Mouse (Mus musculus) thymus, adult 2 months (tissue): Measurements from ENCODE around the gene Eml2.

Source experiments
- CTCF ChIP-seq: fragments of 200-500 bp; IDR thresholded peaks from 2 replicates; pipeline ENCODE4 v1.5.1; 2012; ENCODE audit warnings: mild to moderate bottlenecking, control low read depth, low read length, moderate library complexity, borderline replicate concordance; ENCODE audit not compliant: control insufficient read depth, poor library complexity, insufficient read depth; ENCODE audit errors: extremely low read depth
- POLR2A ChIP-seq: fragments of 200-500 bp; IDR thresholded peaks from 2 replicates; pipeline ENCODE4 v1.6.1; 2012; ENCODE audit warnings: mild to moderate bottlenecking, low read length, control low read depth, moderate library complexity; ENCODE audit not compliant: control insufficient read depth, poor library complexity, insufficient read depth; ENCODE audit errors: extremely low read depth

- TF ChIP-seq POLR2A (no peak), CTCF (no peak)
These were observed 25.4 kb downstream of the Eml2 start for GRCm38 (mm10) chr7:19201660-19202059.
